In genomic region chr7:144775804-144776447, GRCm38 (mm10) we compare ENCODE assay signal across 8 mouse cellular contexts. TPM values are rescaled to one million over a fixed set of nuclear protein-coding genes. Genes with fewer than 3 reads are reported as not detected.
A peak's percentile ranks its signal among the peaks of the same experiment; 100 is the strongest.
DNase-seq lines count a peak whose midpoint lies in the region; ATAC-seq and TF ChIP-seq lines count a peak whose summit lies in the region.

No protein-coding gene starts in this region.

- no peak overlapping the region for H3K27ac ChIP-seq in embryonic facial prominence, embryonic 14.5 days (replicated peaks; ENCODE audit: low read depth, low read length)
- H3K27ac ChIP-seq in limb, embryonic 14.5 days (replicated peaks; ENCODE audit: low read depth, low read length): no peak overlapping the region

- H3K4me1 ChIP-seq in embryonic facial prominence, embryonic 14.5 days (ENCODE audit: control insufficient read depth, insufficient read depth, low read length): no peaks in the 10 kb centered on the region
- H3K4me1 ChIP-seq in limb, embryonic 14.5 days (ENCODE audit: control insufficient read depth, insufficient read depth, low read length): no peaks in the 10 kb centered on the region

- no peak overlapping the region for H3K4me2 ChIP-seq in embryonic facial prominence, embryonic 14.5 days (ENCODE audit: low read depth, low read length)
- no peak overlapping the region for H3K4me2 ChIP-seq in limb, embryonic 14.5 days (replicated peaks; ENCODE audit: low read depth, low read length, severe bottlenecking)

- peak; percentile 64 for DNase-seq in CD4-positive, CD25-positive, alpha-beta regulatory T cell, adult 2 months (ENCODE audit: low read depth, low spot score)
- DNase-seq in embryonic facial prominence, embryonic 14.5 days (ENCODE audit: low spot score): peak; percentile 85
- peak; percentile 73 for DNase-seq in heart, adult 8-10 months (ENCODE audit: low spot score)
- peak; percentile 85 for DNase-seq in kidney, adult 9 months
- peak; percentile 74 for DNase-seq in limb, embryonic 14.5 days (ENCODE audit: low spot score)
- peak; percentile 16 to 32 for DNase-seq in monocyte, adult 2 months (ENCODE audit: low read depth in 1 of 2, low spot score in 2 of 2)
- DNase-seq in spleen, postnatal 14 days (ENCODE audit: low spot score in 2 of 2): peak; percentile 57 to 72

- no peak overlapping the region for H3K4me3 ChIP-seq in embryonic facial prominence, embryonic 14.5 days (ENCODE audit: low read depth, low read length)
- no peak overlapping the region for H3K4me3 ChIP-seq in limb, embryonic 14.5 days (replicated peaks; ENCODE audit: low read length)

- H3K27me3 ChIP-seq in embryonic facial prominence, embryonic 14.5 days (replicated peaks; ENCODE audit: control insufficient read depth, insufficient read depth, low read length): no peaks in the 10 kb centered on the region
- H3K27me3 ChIP-seq in limb, embryonic 14.5 days (ENCODE audit: control insufficient read depth, insufficient read depth, low read length): no peaks in the 10 kb centered on the region

- no peaks in the 10 kb centered on the region for H3K36me3 ChIP-seq in embryonic facial prominence, embryonic 14.5 days (ENCODE audit: control insufficient read depth, insufficient read depth, low read length)
- H3K36me3 ChIP-seq in limb, embryonic 14.5 days (ENCODE audit: control insufficient read depth, insufficient read depth, low read length): no peaks in the 10 kb centered on the region

- ATAC-seq in CD4-positive, CD25-positive, alpha-beta regulatory T cell, adult 4 months: no peak
- peak; percentile 76; the same call in 1 of the 2 replicates for ATAC-seq in embryonic facial prominence, embryonic 14.5 days (ENCODE audit: low read depth)
- peak; percentile 42; the same call in 1 of the 2 replicates for ATAC-seq in limb, embryonic 14.5 days (ENCODE audit: low FRiP score, low read depth)

- no peak for TF ChIP-seq POLR2A in limb, embryonic 14.5 days (IDR thresholded peaks at IDR 0.05; ENCODE audit: borderline replicate concordance, extremely low read depth, insufficient read depth, insufficient read length)

- no peak overlapping the region for H3K9ac ChIP-seq in embryonic facial prominence, embryonic 14.5 days (ENCODE audit: low read depth, low read length)
- peak overlapping the region; percentile 16; the same call in 1 of the 2 replicates for H3K9ac ChIP-seq in limb, embryonic 14.5 days (ENCODE audit: low read depth, low read length, severe bottlenecking)

- WGBS in embryonic facial prominence, embryonic 14.5 days: 29% methylated on average over 6 of the region's 6 CpGs
- 33% methylated on average over 6 of the region's 6 CpGs for WGBS in limb, embryonic 14.5 days

- no peaks in the 10 kb centered on the region for H3K9me3 ChIP-seq in embryonic facial prominence, embryonic 14.5 days (ENCODE audit: control insufficient read depth, low read length)
- H3K9me3 ChIP-seq in limb, embryonic 14.5 days (ENCODE audit: control insufficient read depth, low read length): no peaks in the 10 kb centered on the region

RNA-seq across cellular contexts. Expression of gene Ano1, which starts 24.2 kb away (rescaled TPM):
- polyA plus RNA-seq in CD4-positive, CD25-positive, alpha-beta regulatory T cell, adult 4 months (2017; shearing (Covaris generic)): under 1 TPM in 1 of 2 experiments, not detected in 1; 0.09 TPM
- 20.8 and 22.2 TPM in 2 replicates for polyA plus RNA-seq in embryonic facial prominence, embryonic 14.5 days (2014; fragmentation: Nextera tagmentation; extraction: Ambion mirVana)
- total RNA-seq in heart, adult 8-10 months (2022): 10 to 100 TPM in 3 of 4 experiments, 1 to 10 TPM in 1; 7.5 to 12.1 (median 11.7) TPM
- 11.5 and 13.6 TPM in 2 replicates for polyA plus RNA-seq in limb, embryonic 14.5 days (2012; rRNA removed)
- 7.5 and 8.9 TPM in 2 replicates for polyA plus RNA-seq in limb, embryonic 14.5 days (2014; fragmentation: Nextera tagmentation; extraction: Ambion mirVana)

Comparison
In these comparisons a context has a peak if more than half of its experiments do, and no peak if none do; other contexts are left out.
1. DNase-seq: peak in every context shown above with its lines; median percentile 85 in embryonic facial prominence, embryonic 14.5 days; 85 in kidney, adult 9 months; 74 in limb, embryonic 14.5 days; 73 in heart, adult 8-10 months; 64 in spleen, postnatal 14 days; 64 in CD4-positive, CD25-positive, alpha-beta regulatory T cell, adult 2 months; 24 in monocyte, adult 2 months.
2. RNA of gene Ano1, which starts 24.2 kb away (polyA plus RNA-seq): 20.8 to 22.2 TPM in embryonic facial prominence, embryonic 14.5 days and 7.5 to 13.6 TPM in limb, embryonic 14.5 days; 0.09 TPM in CD4-positive, CD25-positive, alpha-beta regulatory T cell, adult 4 months; every median in the first group is over 4 times any median in the second.